Mouse (Mus musculus): Measurements from ENCODE around the gene Shisa8. TPM values are rescaled to one million over a fixed set of nuclear protein-coding genes. Genes with fewer than 3 reads are reported as not detected.

Shisa8 gene
- 20.6 and 47.5 TPM in 2 replicates for polyA plus RNA-seq (2012; ENCODE audit: low replicate concordance)

GRCm38 (mm10) chr15:82212752-82213063 is at the start of gene Shisa8:
Gene Shisa8, minus strand, starts transcription at chr15:82212815.

DNA sequence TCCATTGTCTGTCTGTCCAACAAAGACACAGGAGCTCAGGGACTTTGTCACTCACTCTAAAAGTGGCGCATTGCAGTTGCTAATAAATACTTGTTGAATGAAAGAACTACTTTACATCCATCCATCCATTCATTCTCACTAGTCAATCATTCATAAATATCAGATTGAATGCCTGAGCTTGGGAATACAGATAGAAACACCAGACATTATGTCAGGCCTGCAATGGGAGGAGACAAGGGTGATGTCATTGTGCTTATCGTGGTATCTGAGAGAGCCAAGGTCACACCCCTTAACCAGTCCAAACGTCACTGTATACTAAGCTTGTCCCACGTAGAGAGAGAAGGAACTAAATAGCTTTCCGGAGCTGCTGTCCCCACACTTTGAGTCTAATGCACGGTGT is 39.5 kb upstream of the Shisa8 start, which contains the start of gene 1500009C09Rik:
1500009C09Rik (plus strand) TSS at position 301 of the 400 bp plus-strand sequence.

DNA sequence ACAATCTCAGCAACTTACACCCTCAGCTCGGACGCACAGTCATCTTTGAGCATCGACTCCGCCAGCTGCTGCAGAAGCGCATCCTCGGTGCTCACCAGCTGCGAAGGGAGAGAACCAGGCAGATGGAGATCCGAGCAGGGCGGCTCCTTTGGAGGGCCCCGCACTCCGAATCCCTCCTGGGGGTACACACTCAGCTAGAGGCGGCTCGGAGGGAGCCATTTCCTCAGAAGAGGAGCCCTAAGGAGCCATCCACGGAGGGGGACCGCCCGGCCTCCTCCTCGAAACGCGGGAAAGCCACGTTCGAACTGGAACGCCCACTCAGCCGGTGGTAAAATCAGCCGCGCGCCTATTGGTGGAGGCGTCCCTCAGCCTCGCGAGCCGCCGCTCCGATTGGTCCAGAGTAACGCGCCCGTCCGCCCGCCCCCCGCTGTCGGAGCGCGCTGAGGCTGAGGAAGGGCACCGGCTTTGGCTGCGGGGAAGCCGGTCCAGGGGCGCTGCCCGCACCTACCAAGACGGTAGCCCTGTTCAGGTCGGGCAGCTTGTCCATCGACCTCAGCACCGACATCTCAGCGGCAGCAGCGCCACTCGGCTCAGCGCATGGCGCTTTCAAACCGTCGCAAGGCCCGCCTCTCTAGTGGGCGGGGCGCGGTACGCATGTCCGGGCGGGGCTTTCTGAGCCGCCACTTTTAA is 31.6 kb upstream of the Shisa8 start, which contains the start of gene Cenpm:
Cenpm (minus strand) TSS at position 634 of the 690 bp plus-strand sequence.

GRCm38 (mm10) chr15:82223657-82224601 is 11.3 kb upstream of the Shisa8 start, which contains the start of gene Tnfrsf13c:
Gene Tnfrsf13c, minus strand, starts transcription at chr15:82224369.

Other genes starting within 250 kb of the Shisa8 start
- gene 1700029P11Rik, start 232.3 kb downstream of the Shisa8 start, polyA plus RNA-seq (2012; ENCODE audit: low replicate concordance): not detected in 2 replicates
- 5.0 and 6.1 TPM in 2 replicates for gene Xrcc6, start 225.0 kb downstream of the Shisa8 start, polyA plus RNA-seq (2012; ENCODE audit: low replicate concordance)
- 43.0 and 47.0 TPM in 2 replicates for gene Desi1, start 179.0 kb downstream of the Shisa8 start, polyA plus RNA-seq (2012; ENCODE audit: low replicate concordance)
- 7.1 and 99.6 TPM in 2 replicates for gene Snu13, start 165.2 kb downstream of the Shisa8 start, polyA plus RNA-seq (2012; ENCODE audit: low replicate concordance)
- gene 4930407I10Rik, start 153.7 kb downstream of the Shisa8 start, polyA plus RNA-seq (2012; ENCODE audit: low replicate concordance): 0.03 TPM in 1 of 2 replicates, not detected in the other
- gene Mei1, start 142.8 kb downstream of the Shisa8 start, polyA plus RNA-seq (2012; ENCODE audit: low replicate concordance): not detected in 2 replicates
- gene Ccdc134, start 84.9 kb downstream of the Shisa8 start, polyA plus RNA-seq (2012; ENCODE audit: low replicate concordance): 7.4 and 30.9 TPM in 2 replicates
- gene Srebf2, start 65.6 kb downstream of the Shisa8 start, polyA plus RNA-seq (2012; ENCODE audit: low replicate concordance): 411 and 943 TPM in 2 replicates
- gene Tnfrsf13c, start 11.6 kb upstream of the Shisa8 start, polyA plus RNA-seq (2012; ENCODE audit: low replicate concordance): 331 and 554 TPM in 2 replicates
- 20.1 and 28.6 TPM in 2 replicates for gene Cenpm, start 31.9 kb upstream of the Shisa8 start, polyA plus RNA-seq (2012; ENCODE audit: low replicate concordance)
- gene 1500009C09Rik, start 39.6 kb upstream of the Shisa8 start, polyA plus RNA-seq (2012; ENCODE audit: low replicate concordance): not detected in 2 replicates
- 1.9 and 3.0 TPM in 2 replicates for gene Sept3, start 62.1 kb upstream of the Shisa8 start, polyA plus RNA-seq (2012; ENCODE audit: low replicate concordance)
- not detected in 2 replicates for gene Wbp2nl, start 86.1 kb upstream of the Shisa8 start, polyA plus RNA-seq (2012; ENCODE audit: low replicate concordance)
- gene Naga, start 126.1 kb upstream of the Shisa8 start, polyA plus RNA-seq (2012; ENCODE audit: low replicate concordance): 73.0 and 171 TPM in 2 replicates
- 0.36 and 3.5 TPM in 2 replicates for gene Pheta2, start 126.1 kb upstream of the Shisa8 start, polyA plus RNA-seq (2012; ENCODE audit: low replicate concordance)
- gene Smdt1, start 126.1 kb upstream of the Shisa8 start, polyA plus RNA-seq (2012; ENCODE audit: low replicate concordance): 93.9 and 103 TPM in 2 replicates
- 116 and 213 TPM in 2 replicates for gene Ndufa6, start 141.5 kb upstream of the Shisa8 start, polyA plus RNA-seq (2012; ENCODE audit: low replicate concordance)
- gene Cyp2d22, start 167.4 kb upstream of the Shisa8 start, polyA plus RNA-seq (2012; ENCODE audit: low replicate concordance): 0.40 and 2.4 TPM in 2 replicates
- not detected in 2 replicates for gene Cyp2d11, start 181.2 kb upstream of the Shisa8 start, polyA plus RNA-seq (2012; ENCODE audit: low replicate concordance)
- not detected in 2 replicates for gene Cyp2d10, start 194.4 kb upstream of the Shisa8 start, polyA plus RNA-seq (2012; ENCODE audit: low replicate concordance)
- gene Cyp2d9, start 220.6 kb upstream of the Shisa8 start, polyA plus RNA-seq (2012; ENCODE audit: low replicate concordance): not detected in 2 replicates

Data from hematopoietic multipotent progenitor cell, adult 10-12 weeks (in vitro differentiated cells).